Mouse (Mus musculus): ENCODE results near the gene Tex10. TPM values are rescaled to one million over a fixed set of nuclear protein-coding genes. Genes with fewer than 3 reads are reported as not detected.

Gene Tex10
- total RNA-seq (2021), result 10 to 100 TPM; 24.4 to 26.0 TPM
- long read RNA-seq, experiment 1, transcript Tex10-201 (15 exons, 3,102 nt), result major isoform, 14 of 25 reads
- long read RNA-seq, experiment 1, partial matches to known transcripts, result 3 of 25 reads
- long read RNA-seq, experiment 1, other reads (novel, unspliced or antisense), result 8 of 25 reads
- long read RNA-seq, experiment 2, transcript Tex10-201 (15 exons, 3,102 nt), result major isoform, 8 of 15 reads
- long read RNA-seq, experiment 2, partial matches to known transcripts, result 1 of 15 reads
- long read RNA-seq, experiment 2, other reads (novel, unspliced or antisense), result 6 of 15 reads

- no peak for TF ChIP-seq CTCF (IDR thresholded peaks at IDR 0.05)
- H3K27ac ChIP-seq, result peak within 1 kb of the TSS; percentile 72
- peak within 1 kb of the TSS; percentile 79 for H3K4me3 ChIP-seq
- intact Hi-C loops (cut with DNase I), result loop anchor here (2.0 to 10.0 kb wide), 3 partner anchors 69 to 1052 kb away; partner anchors contain the start of genes Mrpl50 and Zfp189
- DNase-seq (ENCODE audit: extremely low spot score in 1 of 2, low spot score in 2 of 2), result peak; percentile 89 to 90
Observed at GRCm38 (mm10) chr4:48472792-48473650, at the start of gene Tex10. TSS of gene Tex10 (minus strand) at chr4:48473459.

DNA sequence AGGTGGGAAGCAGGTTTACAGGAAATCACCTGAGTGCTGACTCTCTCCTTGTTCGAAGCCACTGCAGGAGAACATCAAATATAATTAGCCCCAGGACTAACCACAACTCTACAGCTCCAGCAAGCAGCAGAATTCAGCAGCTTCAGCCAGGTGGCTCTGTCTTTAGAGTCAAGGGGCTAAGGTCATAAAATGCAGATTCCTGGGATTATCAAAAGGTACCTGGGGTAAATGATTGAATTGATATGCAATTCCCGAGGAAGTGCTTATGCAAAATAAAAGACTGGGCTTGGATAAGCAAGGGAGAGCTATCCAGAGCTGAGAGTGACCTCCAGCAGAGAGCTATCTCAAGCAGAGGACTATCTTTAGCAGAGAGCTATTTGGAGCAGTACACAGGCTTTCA, 37.6 kb upstream of the Tex10 start:
- Histone ChIP-seq H3K27ac (no peak overlapping the region), H3K4me3 (no peak overlapping the region)
- intact Hi-C loops (cut with DNase I), result no loop called here
- TF ChIP-seq CTCF (IDR thresholded peaks at IDR 0.05), result no peak
- DNase-seq (ENCODE audit: extremely low spot score in 1 of 2, low spot score in 2 of 2), result no peak

DNA sequence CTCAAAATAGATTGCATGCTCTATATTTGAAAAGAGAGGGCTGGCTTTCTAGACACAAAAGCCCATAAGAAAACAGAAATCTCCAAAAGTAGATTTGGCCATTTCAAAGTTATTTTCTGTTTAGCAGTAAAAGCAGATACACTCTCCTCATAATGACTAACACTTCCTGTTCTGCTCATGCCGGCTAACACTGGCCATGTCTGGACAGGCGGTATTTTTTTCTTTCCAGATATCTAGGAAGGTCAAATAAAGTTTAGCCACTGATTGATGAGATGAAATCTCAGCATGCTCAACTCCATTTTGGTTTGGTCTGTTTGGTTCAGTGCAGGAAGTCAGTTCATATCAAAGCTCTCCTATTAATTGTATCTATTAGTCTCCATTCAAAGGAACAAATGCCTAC, 19.3 kb upstream of the Tex10 start:
- no peak for TF ChIP-seq CTCF (IDR thresholded peaks at IDR 0.05)

DNA sequence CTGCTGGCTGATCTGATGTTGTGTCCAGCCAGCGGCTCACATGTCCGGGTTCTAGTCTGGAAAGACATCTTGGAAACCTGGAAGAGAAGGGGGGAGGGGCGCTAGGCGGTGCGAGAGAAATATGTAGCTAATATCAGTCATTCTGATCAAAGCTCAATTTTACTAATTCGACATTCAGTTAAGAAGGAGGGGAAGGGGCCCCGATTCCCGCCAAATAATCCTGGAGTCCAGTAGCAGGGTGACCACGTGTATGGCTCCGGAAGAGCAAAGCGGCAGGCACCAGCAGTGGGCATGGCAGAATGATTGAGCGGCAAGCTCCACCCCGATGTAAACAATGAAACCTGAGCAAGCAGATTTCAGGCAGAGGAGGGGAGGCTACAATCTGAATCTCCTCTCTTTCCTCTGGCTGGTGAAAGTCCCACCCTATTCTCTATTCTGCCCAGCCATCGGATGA, 18.1 kb upstream of the Tex10 start:
- no peak for DNase-seq (ENCODE audit: extremely low spot score in 1 of 2, low spot score in 2 of 2)
- intact Hi-C loops (cut with DNase I), result no loop called here
- no peak for TF ChIP-seq CTCF (IDR thresholded peaks at IDR 0.05)
- no peak overlapping the region for H3K4me3 ChIP-seq
- no peak overlapping the region for H3K27ac ChIP-seq

More for the DNA sequence above, 19.3 kb upstream of the Tex10 start:
- intact Hi-C loops (cut with DNase I), result no loop called here
- Histone ChIP-seq H3K4me3 (no peak overlapping the region), H3K27ac (no peak overlapping the region)
- DNase-seq (ENCODE audit: extremely low spot score in 1 of 2, low spot score in 2 of 2), result no peak

DNA sequence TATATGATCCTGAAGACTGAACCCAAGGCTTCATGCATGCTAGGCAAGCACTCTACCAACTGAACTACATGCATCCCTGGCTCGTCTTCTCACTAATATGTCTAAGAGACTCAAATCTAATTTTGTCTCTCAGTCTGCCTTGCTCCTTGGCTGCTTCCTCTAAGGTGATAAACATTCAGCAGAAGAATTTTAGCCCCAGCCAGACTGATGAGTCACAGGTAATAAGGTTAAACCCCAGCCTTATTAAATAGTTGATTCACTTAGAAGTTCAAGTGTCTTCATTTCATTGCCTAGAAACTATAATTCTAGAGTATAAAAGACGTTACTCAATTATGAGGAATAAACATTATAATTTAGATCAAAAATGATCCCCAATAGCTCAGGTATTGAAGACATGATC, 15.7 kb upstream of the Tex10 start:
- intact Hi-C loops (cut with DNase I), result no loop called here
- Histone ChIP-seq H3K27ac (no peak overlapping the region), H3K4me3 (no peak overlapping the region)
- TF ChIP-seq CTCF (IDR thresholded peaks at IDR 0.05), result no peak
- DNase-seq (ENCODE audit: extremely low spot score in 1 of 2, low spot score in 2 of 2), result no peak

DNA sequence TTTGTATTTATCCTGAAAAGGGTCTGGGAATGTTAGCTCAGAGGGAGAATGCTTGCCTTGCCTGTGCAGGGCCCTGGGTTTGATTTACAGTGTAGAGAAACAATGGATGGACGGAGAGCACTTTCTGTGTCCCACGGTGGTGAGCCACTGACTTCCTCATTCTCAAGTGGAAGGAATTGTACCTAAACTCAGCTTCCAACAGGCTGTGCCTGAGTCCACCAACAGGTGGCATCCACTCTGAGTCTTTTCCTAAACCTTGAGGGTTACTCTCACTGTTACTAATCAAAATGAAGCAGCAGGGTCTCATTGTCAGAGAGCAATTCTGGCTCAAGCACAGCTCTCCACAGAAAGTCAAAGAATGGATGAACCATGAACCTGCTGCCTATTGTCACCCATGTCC, 8.0 kb upstream of the Tex10 start:
- peak; percentile 45 for TF ChIP-seq CTCF (IDR thresholded peaks at IDR 0.05)
- intact Hi-C loops (cut with DNase I), result no loop called here
- Histone ChIP-seq H3K27ac (no peak overlapping the region), H3K4me3 (no peak overlapping the region)
- DNase-seq (ENCODE audit: extremely low spot score in 1 of 2, low spot score in 2 of 2), result no peak

DNA sequence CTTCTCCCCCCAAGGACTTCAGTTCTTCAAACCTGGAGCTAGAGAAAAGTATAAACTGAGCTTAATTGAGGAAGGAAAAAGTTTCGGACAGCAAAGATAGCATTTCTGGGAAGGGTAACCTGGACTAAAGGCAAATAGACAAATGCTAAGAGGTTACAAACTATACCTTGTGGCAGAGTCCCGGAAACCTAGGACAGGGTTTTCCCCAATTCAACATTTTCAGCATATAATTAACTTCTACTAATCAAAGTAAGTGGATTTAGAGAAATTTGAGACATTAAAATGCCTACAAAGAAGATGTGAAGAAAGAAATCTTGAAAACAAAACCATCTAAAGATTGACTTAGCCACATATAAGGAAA, 372 bp upstream of the Tex10 start:
- intact Hi-C loops (cut with DNase I), result loop anchor here (2.0 to 10.0 kb wide), 3 partner anchors 69 to 1051 kb away; partner anchors contain the start of genes Mrpl50 and Zfp189
- TF ChIP-seq CTCF (IDR thresholded peaks at IDR 0.05), result no peak
- Histone ChIP-seq H3K27ac (0 out of 2 replicates have a peak overlapping the region, but pooled peaks have one; percentile 5), H3K4me3 (peak overlapping the region; percentile 79)
- DNase-seq (ENCODE audit: extremely low spot score in 1 of 2, low spot score in 2 of 2), result no peak

GRCm38 (mm10) chr4:48472052-48472791, 1.0 kb downstream of the Tex10 start:
- no peak for DNase-seq (ENCODE audit: extremely low spot score in 1 of 2, low spot score in 2 of 2)
- peak overlapping the region; percentile 72; the same call in 1 of the 2 replicates for H3K27ac ChIP-seq
- TF ChIP-seq CTCF (IDR thresholded peaks at IDR 0.05), result no peak
- intact Hi-C loops (cut with DNase I), result loop anchor here (2.0 to 10.0 kb wide), 3 partner anchors 70 to 1053 kb away; partner anchors contain the start of genes Mrpl50 and Zfp189
- peak overlapping the region; percentile 79 for H3K4me3 ChIP-seq

GRCm38 (mm10) chr4:48470977-48471376, 2.3 kb downstream of the Tex10 start:
- intact Hi-C loops (cut with DNase I), result loop anchor here (5.0 to 10.0 kb wide), 2 partner anchors 71 to 1054 kb away; partner anchors contain the start of genes Mrpl50 and Zfp189
- no peak overlapping the region for H3K4me3 ChIP-seq
- no peak for TF ChIP-seq CTCF (IDR thresholded peaks at IDR 0.05)
- H3K27ac ChIP-seq, result no peak overlapping the region
- DNase-seq (ENCODE audit: extremely low spot score in 1 of 2, low spot score in 2 of 2), result no peak

- TF ChIP-seq CTCF (IDR thresholded peaks at IDR 0.05), result no peak
- Histone ChIP-seq H3K4me3 (no peak overlapping the region), H3K27ac (no peak overlapping the region)
- DNase-seq (ENCODE audit: extremely low spot score in 1 of 2, low spot score in 2 of 2), result no peak
- intact Hi-C loops (cut with DNase I), result no loop called here
Observed at GRCm38 (mm10) chr4:48461060-48461459, 12.2 kb downstream of the Tex10 start.

GRCm38 (mm10) chr4:48458436-48458835, 14.8 kb downstream of the Tex10 start:
- no peak for DNase-seq (ENCODE audit: extremely low spot score in 1 of 2, low spot score in 2 of 2)
- H3K27ac ChIP-seq, result no peak overlapping the region
- TF ChIP-seq CTCF (IDR thresholded peaks at IDR 0.05), result no peak
- intact Hi-C loops (cut with DNase I), result no loop called here
- no peak overlapping the region for H3K4me3 ChIP-seq
